Comparison of ENCODE assay signal across 30 mouse cellular contexts in genomic region chr10:79673054-79673453, GRCm38 (mm10). TPM values are rescaled to one million over a fixed set of nuclear protein-coding genes. Genes with fewer than 3 reads are reported as not detected.
DNase-seq lines count a peak whose midpoint lies in the region; ATAC-seq and TF ChIP-seq lines count a peak whose summit lies in the region.
"Had no signal": no experiment of that assay in that cellular context is flagged by ENCODE, and none has a peak within 500 bp of the region (broad histone marks: within the 10 kb centered on the region; RNA-seq: fewer than 3 reads in every experiment).

No protein-coding gene starts in this region.

- peaks cover 35% of the 10 kb centered on the region for H3K4me1 ChIP-seq in forebrain, embryonic 10.5 days
- peaks cover 19% of the 10 kb centered on the region for H3K4me1 ChIP-seq in forebrain, embryonic 15.5 days
- H3K4me1 ChIP-seq in ES-E14 (ENCODE audit: control insufficient read depth in 2 of 2, insufficient read depth in 2 of 2, low read length in 2 of 2, poor library complexity in 1 of 2): peaks cover 8 to 29% of the 10 kb centered on the region in 2 experiments; a peak in 3 of 4 replicates
- peaks cover 21% of the 10 kb centered on the region for H3K4me1 ChIP-seq in heart, embryonic 12.5 days (replicated peaks)

- no peak overlapping the region for H3K4me2 ChIP-seq in forebrain, embryonic 15.5 days (replicated peaks)
- H3K4me2 ChIP-seq in heart, embryonic 12.5 days: no peak overlapping the region
- H3K4me2 ChIP-seq: embryonic facial prominence, embryonic 15.5 days; heart, embryonic 15.5 days; hindbrain, embryonic 13.5 days had no signal

- H3K9ac ChIP-seq in forebrain, embryonic 15.5 days (replicated peaks): no peak overlapping the region
- H3K9ac ChIP-seq in ES-E14 (ENCODE audit: insufficient read depth, low read depth, low read length, poor library complexity, severe bottlenecking): no peak overlapping the region
- no peak overlapping the region for H3K9ac ChIP-seq in heart, embryonic 12.5 days
- H3K9ac ChIP-seq: embryonic facial prominence, embryonic 15.5 days; heart, embryonic 15.5 days; hindbrain, embryonic 13.5 days had no signal

- ATAC-seq in forebrain, embryonic 15.5 days (replicated peaks): no peak
- no peak for ATAC-seq in heart, embryonic 12.5 days (ENCODE audit: insufficient number of reproducible peaks, low FRiP score)
- ATAC-seq: forebrain, embryonic 16.5 days; hindbrain, postnatal 0 days had no signal

- 0 out of 2 replicates have a peak, but pooled peaks cover 7% of the 10 kb centered on the region for H3K27me3 ChIP-seq in forebrain, embryonic 10.5 days (ENCODE audit: poor library complexity, severe bottlenecking)
- H3K27me3 ChIP-seq in forebrain, embryonic 15.5 days: no peaks in the 10 kb centered on the region
- H3K27me3 ChIP-seq in heart, embryonic 12.5 days (replicated peaks): peaks cover 6% of the 10 kb centered on the region; the same call in 1 of the 2 replicates
- H3K27me3 ChIP-seq: embryonic facial prominence, embryonic 15.5 days; heart, embryonic 15.5 days; hindbrain, embryonic 13.5 days had no signal

- DNase-seq in cerebellum, adult 11-12 months: peak; percentile 47
- DNase-seq in cerebellum, postnatal 10 days: no peak
- no peak for DNase-seq in forebrain, embryonic 10.5 days (ENCODE audit: extremely low spot score, low spot score)
- DNase-seq in ES-E14 (ENCODE audit: low read depth, low spot score): no peak
- no peak for DNase-seq in kidney, postnatal 10 days
- DNase-seq: adrenal gland, adult 2 months; adrenal gland, postnatal 25 days; embryo, embryonic 11 days; gastrocnemius, postnatal 10 days; heart, adult 18-20 months; heart, postnatal 14 days; kidney, adult 11 months had no signal

- no peak overlapping the region for H3K27ac ChIP-seq in forebrain, embryonic 10.5 days
- no peak overlapping the region for H3K27ac ChIP-seq in forebrain, embryonic 15.5 days (replicated peaks)
- peak overlapping the region; percentile 63; the same call in 1 of the 2 replicates for H3K27ac ChIP-seq in ES-E14 (ENCODE audit: insufficient read depth, low read depth, low read length, poor library complexity, severe bottlenecking)
- H3K27ac ChIP-seq in heart, embryonic 12.5 days (ENCODE audit: poor library complexity, severe bottlenecking): no peak overlapping the region
- H3K27ac ChIP-seq: embryonic facial prominence, embryonic 15.5 days; heart, embryonic 10.5 days; heart, embryonic 15.5 days; hindbrain, embryonic 13.5 days; hindbrain, postnatal 0 days had no signal

- no peaks in the 10 kb centered on the region for H3K9me3 ChIP-seq in forebrain, embryonic 10.5 days
- H3K9me3 ChIP-seq in forebrain, embryonic 15.5 days: no peaks in the 10 kb centered on the region
- H3K9me3 ChIP-seq in ES-E14 (ENCODE audit: control insufficient read depth, insufficient read depth, low read depth, low read length): no peaks in the 10 kb centered on the region
- H3K9me3 ChIP-seq in heart, embryonic 12.5 days (replicated peaks): no peaks in the 10 kb centered on the region
- H3K9me3 ChIP-seq: embryonic facial prominence, embryonic 15.5 days; heart, embryonic 10.5 days; heart, embryonic 15.5 days; hindbrain, embryonic 13.5 days had no signal

- H3K36me3 ChIP-seq in forebrain, embryonic 10.5 days (replicated peaks): peaks cover 42% of the 10 kb centered on the region
- H3K36me3 ChIP-seq in forebrain, embryonic 15.5 days: no peaks in the 10 kb centered on the region
- no peaks in the 10 kb centered on the region for H3K36me3 ChIP-seq in ES-E14 (ENCODE audit: control insufficient read depth, insufficient read depth, low read length, poor library complexity, severe bottlenecking)
- peaks cover 21% of the 10 kb centered on the region for H3K36me3 ChIP-seq in heart, embryonic 12.5 days
- H3K36me3 ChIP-seq: heart, embryonic 15.5 days had no signal

- in situ Hi-C loops in ES-E14 (cut with MboI; ENCODE audit: low sequenced_read_pairs in 2 of 2, unreplicated experiment in 2 of 2): no loop called here

- 0 out of 2 replicates have a peak overlapping the region, but pooled peaks have one; percentile 3 for H3K4me3 ChIP-seq in forebrain, embryonic 10.5 days
- no peak overlapping the region for H3K4me3 ChIP-seq in forebrain, embryonic 15.5 days
- H3K4me3 ChIP-seq in ES-E14 (ENCODE audit: insufficient read depth in 1 of 2, low read depth in 1 of 2, low read length in 2 of 2, poor library complexity in 1 of 2, severe bottlenecking in 1 of 2): no peak overlapping the region
- H3K4me3 ChIP-seq in heart, embryonic 12.5 days: no peak overlapping the region
- H3K4me3 ChIP-seq: embryonic facial prominence, embryonic 15.5 days; erythroblast, embryonic 14.5 days; heart, embryonic 10.5 days; heart, embryonic 15.5 days; hindbrain, embryonic 13.5 days had no signal

- 86% methylated on average over 3 of the region's 3 CpGs for WGBS in forebrain, embryonic 10.5 days
- WGBS in forebrain, embryonic 15.5 days: 94% methylated on average over 3 of the region's 3 CpGs
- 81% methylated on average over 3 of the region's 3 CpGs for WGBS in heart, embryonic 12.5 days

TF ChIP-seq in ES-E14, 5 proteins besides CTCF, POLR2A, EP300 and RAD21:
- TF ChIP-seq HCFC1 (IDR thresholded peaks at IDR 0.05; ENCODE audit: borderline replicate concordance, insufficient read depth, low read length) (no peak), MAFK (IDR thresholded peaks at IDR 0.05; ENCODE audit: insufficient read depth, low read depth, low read length) (no peak), ZNF384 (IDR thresholded peaks at IDR 0.05; ENCODE audit: low read depth, low read length) (no peak), CHD2 (IDR thresholded peaks at IDR 0.05; ENCODE audit: low read depth, low read length) (no peak), ZC3H11A (IDR thresholded peaks at IDR 0.05; ENCODE audit: borderline replicate concordance, low read depth, low read length) (no peak)
TF ChIP-seq in ES-E14: peak in this region for 0.

RNA-seq across cellular contexts. Expression of gene Tpgs1, which starts 3.9 kb away (rescaled TPM):
- 59.7 and 63.8 TPM in 2 replicates for polyA plus RNA-seq in forebrain, embryonic 10.5 days (2016; fragmentation: Nextera tagmentation; extraction: Ambion mirVana)
- 80.0 and 83.6 TPM in 2 replicates for polyA plus RNA-seq in forebrain, embryonic 15.5 days (2015; fragmentation: Nextera tagmentation; extraction: Ambion mirVana)
- 29.9 and 46.7 TPM in 2 replicates for total RNA-seq in ES-E14 (2012; rRNA removed)
- 41.9 and 46.0 TPM in 2 replicates for polyA plus RNA-seq in heart, embryonic 12.5 days (2016; fragmentation: Nextera tagmentation; extraction: Ambion mirVana)

RNA-seq across cellular contexts. Expression of gene Madcam1, which starts 8.7 kb away (rescaled TPM):
- polyA plus RNA-seq in forebrain, embryonic 10.5 days (2016; fragmentation: Nextera tagmentation; extraction: Ambion mirVana): 0.90 and 1.5 TPM in 2 replicates
- polyA plus RNA-seq in forebrain, embryonic 15.5 days (2015; fragmentation: Nextera tagmentation; extraction: Ambion mirVana): 0.95 and 1.3 TPM in 2 replicates
- 2.7 and 6.3 TPM in 2 replicates for total RNA-seq in ES-E14 (2012; rRNA removed)
- 0.23 and 1.0 TPM in 2 replicates for polyA plus RNA-seq in heart, embryonic 12.5 days (2016; fragmentation: Nextera tagmentation; extraction: Ambion mirVana)
- total RNA-seq: adrenal gland, adult 2 months; adrenal gland, postnatal 25 days; common myeloid progenitor, adult 5-6 weeks; gastrocnemius, postnatal 10 days; hematopoietic stem cell, adult 5-6 weeks; MEL had no signal
- polyA plus RNA-seq: adrenal gland, adult 2 months; C2C12; erythroblast, embryonic 14.5 days; frontal cortex, adult 2 months had no signal

RNA-seq across cellular contexts. Expression of gene Cdc34, which starts 8.9 kb away (rescaled TPM):
- polyA plus RNA-seq in forebrain, embryonic 10.5 days (2016; fragmentation: Nextera tagmentation; extraction: Ambion mirVana): 253 and 264 TPM in 2 replicates
- 75.7 and 81.2 TPM in 2 replicates for polyA plus RNA-seq in forebrain, embryonic 15.5 days (2015; fragmentation: Nextera tagmentation; extraction: Ambion mirVana)
- 491 and 507 TPM in 2 replicates for total RNA-seq in ES-E14 (2012; rRNA removed)
- polyA plus RNA-seq in heart, embryonic 12.5 days (2016; fragmentation: Nextera tagmentation; extraction: Ambion mirVana): 151 and 152 TPM in 2 replicates

RNA-seq across cellular contexts. Expression of gene Gzmm, which starts 15.8 kb away (rescaled TPM):
- 0.84 and 1.0 TPM in 2 replicates for polyA plus RNA-seq in forebrain, embryonic 10.5 days (2016; fragmentation: Nextera tagmentation; extraction: Ambion mirVana)
- polyA plus RNA-seq in forebrain, embryonic 15.5 days (2015; fragmentation: Nextera tagmentation; extraction: Ambion mirVana): 2.0 and 2.3 TPM in 2 replicates
- total RNA-seq in ES-E14 (2012; rRNA removed): 2.5 and 4.5 TPM in 2 replicates
- polyA plus RNA-seq in heart, embryonic 12.5 days (2016; fragmentation: Nextera tagmentation; extraction: Ambion mirVana): 0.78 and 0.83 TPM in 2 replicates
- total RNA-seq: hematopoietic stem cell, adult 5-6 weeks had no signal

RNA-seq across cellular contexts. Expression of gene Odf3l2, which starts 27.5 kb away (rescaled TPM):
- not detected in 2 replicates for polyA plus RNA-seq in forebrain, embryonic 10.5 days (2016; fragmentation: Nextera tagmentation; extraction: Ambion mirVana)
- 0.32 TPM in 1 of 2 replicates, not detected in the other for polyA plus RNA-seq in forebrain, embryonic 15.5 days (2015; fragmentation: Nextera tagmentation; extraction: Ambion mirVana)
- total RNA-seq in ES-E14 (2012; rRNA removed): not detected in 2 replicates
- not detected in 2 replicates for polyA plus RNA-seq in heart, embryonic 12.5 days (2016; fragmentation: Nextera tagmentation; extraction: Ambion mirVana)
- total RNA-seq: adrenal gland, adult 2 months; adrenal gland, postnatal 25 days; common myeloid progenitor, adult 5-6 weeks; gastrocnemius, postnatal 4 days; heart, adult 18-20 months; heart, postnatal 14 days; hematopoietic stem cell, adult 5-6 weeks; MEL had no signal
- polyA plus RNA-seq: adrenal gland, adult 2 months; C2C12; embryonic facial prominence, embryonic 11.5 days; embryonic facial prominence, embryonic 15.5 days; erythroblast, embryonic 14.5 days; forebrain, embryonic 11.5 days; heart, embryonic 10.5 days; heart, embryonic 15.5 days; hindbrain, embryonic 13.5 days; intestine, embryonic 14.5 days had no signal
